Mouse (Mus musculus) 3134 (cell line): ENCODE data around the gene Pgm3.

ENCODE experiments used
- DNase-seq: peaks from one replicate; pipeline ENCODE4 v3.0.0-alpha.2; 2011; ENCODE audit warnings: low spot score; ENCODE audit not compliant: insufficient read length; ENCODE audit errors: extremely low read depth

Gene Pgm3

GRCm38 (mm10) chr9:86570261-86570890 is 1.3 kb downstream of the Pgm3 start:
- no peak for DNase-seq

DNA sequence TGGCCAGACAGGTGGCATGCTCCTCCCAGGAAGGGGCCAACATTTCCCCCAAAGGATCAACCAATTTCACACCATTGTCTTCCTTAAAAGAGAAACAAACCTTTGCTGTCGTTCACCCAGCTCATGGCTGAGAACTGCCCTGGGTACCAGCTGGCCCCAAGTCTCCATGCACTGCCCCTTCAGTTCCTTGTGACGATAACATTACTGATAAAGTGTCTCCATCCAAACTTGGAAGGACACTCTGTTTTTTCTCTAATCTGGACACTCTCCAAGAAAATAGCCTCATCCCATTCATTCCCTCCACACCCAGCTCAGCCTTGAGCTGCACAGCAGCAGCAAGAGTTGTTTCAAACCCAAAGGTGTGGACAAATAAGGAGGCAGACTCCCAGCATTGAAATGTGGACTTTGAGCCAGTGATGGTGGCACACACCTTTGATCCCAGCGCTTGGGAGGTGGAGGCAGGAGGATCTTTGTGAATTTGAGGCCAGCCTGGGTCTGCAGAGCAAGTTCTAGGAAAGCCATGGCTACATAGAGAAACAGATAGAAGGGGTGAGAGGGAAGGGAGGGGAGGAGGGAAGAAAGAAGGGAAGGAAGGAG is 2.2 kb downstream of the Pgm3 start:
- no peak for DNase-seq

- DNase-seq: no peak
These were observed 11.1 kb downstream of the Pgm3 start for GRCm38 (mm10) chr9:86560543-86560942.

- DNase-seq: no peak
These were observed 17.0 kb downstream of the Pgm3 start for GRCm38 (mm10) chr9:86554641-86555040.

GRCm38 (mm10) chr9:86553886-86554285 is 17.8 kb downstream of the Pgm3 start:
- DNase-seq: no peak

DNA sequence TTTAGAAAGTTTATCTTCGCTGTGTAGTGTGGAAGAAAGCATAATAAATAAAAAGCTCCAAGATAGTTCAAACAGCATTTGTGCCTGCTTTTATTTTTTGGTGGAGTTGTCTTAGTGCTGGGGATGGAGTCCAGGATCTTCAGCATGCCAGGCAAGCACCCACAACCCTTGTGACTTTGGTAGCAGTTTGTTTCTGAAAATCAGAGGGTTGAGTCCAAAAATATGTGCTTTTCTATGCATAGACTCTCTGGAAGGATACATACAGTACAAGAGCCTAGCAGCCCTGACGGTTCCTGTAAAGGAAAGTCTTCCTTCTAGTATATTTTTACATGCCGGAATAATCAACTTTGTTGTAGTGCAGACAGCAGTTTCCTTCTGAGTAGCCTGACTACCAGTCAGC is 20.9 kb downstream of the Pgm3 start:
- DNase-seq: no peak

GRCm38 (mm10) chr9:86549637-86550162 is 21.9 kb downstream of the Pgm3 start:
- no peak for DNase-seq

DNA sequence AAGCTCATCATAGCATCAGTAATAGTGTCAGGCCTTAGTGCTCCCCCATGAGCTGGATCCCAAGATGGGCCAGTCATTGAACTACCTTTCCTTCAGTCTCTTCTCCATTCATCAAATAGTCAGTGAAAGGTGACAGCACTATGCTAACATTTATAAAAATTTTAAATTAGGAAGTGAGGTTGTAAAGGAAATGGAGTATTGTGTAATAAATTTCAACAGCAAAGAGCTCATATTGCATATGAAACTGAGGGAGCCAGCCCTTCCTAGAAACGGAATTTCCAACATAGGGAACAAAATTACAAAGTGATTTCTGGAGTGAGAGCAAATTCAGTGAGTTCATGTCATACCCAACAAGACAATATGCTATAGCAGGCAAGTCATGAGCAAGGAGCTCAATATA is 27.1 kb downstream of the Pgm3 start:
- no peak for DNase-seq

- no peak for DNase-seq
These were observed 28.2 kb downstream of the Pgm3 start for GRCm38 (mm10) chr9:86543451-86543850.

- no peak for DNase-seq
These were observed 37.6 kb downstream of the Pgm3 start for GRCm38 (mm10) chr9:86534071-86534470.

- DNase-seq: no peak
These were observed 46.0 kb downstream of the Pgm3 start for GRCm38 (mm10) chr9:86525600-86525999.

DNA sequence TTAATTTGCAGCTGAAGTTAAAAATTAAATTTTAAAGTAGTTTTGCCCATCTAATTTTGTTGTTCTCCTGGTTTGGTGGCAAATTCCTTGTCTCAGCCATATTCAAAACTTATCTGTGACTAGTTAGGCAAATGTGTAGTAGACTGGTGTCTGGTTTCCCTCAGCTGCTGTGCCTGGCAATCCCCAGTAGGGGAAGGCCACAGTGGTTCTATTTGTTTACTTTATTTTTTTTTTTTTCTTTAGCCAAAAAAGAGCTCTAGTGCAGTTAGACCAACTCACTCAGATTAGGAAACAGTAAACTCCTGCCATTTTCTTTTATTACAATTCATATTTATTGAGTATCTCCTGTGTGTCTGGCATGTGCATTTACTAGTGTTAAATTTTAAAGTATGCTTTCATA is 49.3 kb downstream of the Pgm3 start:
- no peak for DNase-seq

DNA sequence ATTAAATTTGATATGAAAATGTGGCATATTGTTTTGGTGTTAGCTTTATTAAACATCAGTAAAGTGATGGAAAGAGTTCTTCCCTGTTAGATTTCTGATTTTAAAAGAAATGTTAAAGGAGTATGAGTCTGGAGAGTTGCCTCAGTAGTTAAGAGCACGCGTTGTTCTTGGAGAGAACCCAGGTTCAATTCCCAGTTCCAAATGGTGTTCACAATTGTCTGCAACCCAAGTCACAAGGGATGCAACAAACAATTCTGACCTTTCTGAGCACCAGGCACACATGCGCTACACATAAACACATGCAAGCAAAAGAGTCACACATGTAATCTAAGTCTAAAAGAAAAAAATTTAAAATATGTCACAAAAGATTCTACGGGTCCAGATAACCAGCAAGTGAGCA is 56.8 kb downstream of the Pgm3 start:
- DNase-seq: no peak

- DNase-seq: no peak
These were observed 57.3 kb downstream of the Pgm3 start for GRCm38 (mm10) chr9:86514390-86514789.

DNA sequence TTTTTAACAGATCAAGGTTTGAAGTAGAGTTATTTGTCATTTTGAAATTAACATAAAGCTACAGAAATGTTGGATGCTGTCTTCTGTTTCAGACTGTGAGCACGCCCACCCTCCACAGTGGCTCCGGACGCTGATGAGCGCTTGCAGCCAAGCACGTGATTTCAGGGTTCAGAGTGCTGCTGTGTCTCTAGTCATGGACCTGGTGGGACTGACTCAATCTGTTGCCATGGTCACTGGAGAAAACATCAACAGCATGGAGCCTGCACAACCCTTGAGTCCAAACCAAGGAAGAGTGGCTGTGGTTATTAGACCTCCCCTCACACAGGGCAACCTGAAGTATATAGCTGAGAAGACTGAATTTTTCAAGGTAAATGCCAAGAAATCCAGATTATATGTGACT is 57.9 kb downstream of the Pgm3 start:
- no peak for DNase-seq

GRCm38 (mm10) chr9:86507437-86507836 is 64.2 kb downstream of the Pgm3 start:
- no peak for DNase-seq
